Mouse (Mus musculus) mouse trophoblast stem cell (cell line): ENCODE results near the gene Fam187b.

ENCODE experiments used
- in situ Hi-C, 2 experiments: fragments of 300-500 bp; cut with MseI, MboI; formaldehyde crosslinking; loops; 2 replicates in 1 of 2; 3 replicates in 1 of 2; pipeline ENCODE4 v1.15.1; 2025

Gene Fam187b

DNA sequence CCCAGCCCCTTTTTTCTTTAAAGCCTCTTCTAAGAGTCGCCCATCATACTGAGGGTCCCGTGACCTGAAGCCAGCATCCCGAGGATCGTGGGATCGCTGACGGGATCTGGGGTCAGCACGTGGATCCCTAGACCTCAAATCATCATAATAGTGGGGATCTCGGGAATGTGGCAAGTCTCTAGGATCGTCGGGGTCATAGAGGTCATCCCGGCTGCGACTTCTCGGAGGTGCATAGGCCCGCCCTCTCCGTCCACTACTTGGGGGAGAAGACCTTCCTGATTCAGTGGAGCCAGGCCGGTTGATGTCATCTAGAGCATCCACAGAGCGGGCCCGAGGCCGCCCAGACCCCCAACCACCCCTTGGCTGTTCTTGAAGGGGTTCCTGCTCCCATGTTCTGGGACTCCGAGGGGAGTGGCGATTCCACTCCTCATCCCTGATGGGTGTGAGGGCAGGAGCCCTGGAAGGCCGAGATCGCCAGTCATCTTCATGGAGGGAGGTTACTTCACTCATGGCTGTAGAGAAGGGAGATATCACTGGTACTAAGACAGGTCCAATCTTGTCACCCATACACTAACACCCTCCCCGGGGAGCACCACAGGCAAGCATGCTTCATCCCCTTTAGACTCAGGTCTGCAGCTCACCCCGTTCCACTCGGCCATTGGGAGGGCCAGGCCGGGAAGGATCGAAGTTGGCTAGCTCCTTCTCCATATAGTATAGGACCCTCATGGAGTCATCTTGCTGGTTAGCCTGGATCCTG, 15.3 kb upstream of the Fam187b start:
- in situ Hi-C loops = no loop called here

DNA sequence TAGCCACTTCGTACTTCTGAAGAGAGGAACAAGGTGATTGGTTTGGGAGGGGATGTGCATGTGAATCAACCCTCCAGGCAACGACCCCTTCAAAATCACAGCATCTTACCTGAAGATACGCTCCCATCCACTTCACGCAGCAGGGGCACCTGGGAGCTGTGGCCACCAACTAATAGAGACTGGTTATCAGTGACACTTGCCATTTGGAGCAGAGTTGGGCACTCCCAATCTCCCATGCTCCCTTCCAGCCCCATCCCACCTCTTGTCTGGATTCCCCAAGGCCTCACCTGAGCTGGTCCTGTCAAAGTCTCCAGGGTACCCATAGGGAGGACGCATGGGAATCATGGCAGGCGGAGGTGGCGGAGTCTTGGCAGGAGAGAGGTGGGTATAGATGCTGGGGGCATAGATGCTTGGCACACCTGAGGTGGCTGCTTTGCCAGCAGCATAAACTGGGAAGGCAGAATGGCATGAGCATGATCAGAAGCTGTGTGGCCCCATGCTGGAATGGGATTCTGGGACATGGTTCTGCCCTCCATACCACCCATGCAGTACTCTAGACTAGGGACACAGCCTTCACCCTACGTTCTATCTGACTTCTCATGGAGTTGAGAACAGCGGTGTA, 14.6 kb upstream of the Fam187b start:
- in situ Hi-C loops = no loop called here

DNA sequence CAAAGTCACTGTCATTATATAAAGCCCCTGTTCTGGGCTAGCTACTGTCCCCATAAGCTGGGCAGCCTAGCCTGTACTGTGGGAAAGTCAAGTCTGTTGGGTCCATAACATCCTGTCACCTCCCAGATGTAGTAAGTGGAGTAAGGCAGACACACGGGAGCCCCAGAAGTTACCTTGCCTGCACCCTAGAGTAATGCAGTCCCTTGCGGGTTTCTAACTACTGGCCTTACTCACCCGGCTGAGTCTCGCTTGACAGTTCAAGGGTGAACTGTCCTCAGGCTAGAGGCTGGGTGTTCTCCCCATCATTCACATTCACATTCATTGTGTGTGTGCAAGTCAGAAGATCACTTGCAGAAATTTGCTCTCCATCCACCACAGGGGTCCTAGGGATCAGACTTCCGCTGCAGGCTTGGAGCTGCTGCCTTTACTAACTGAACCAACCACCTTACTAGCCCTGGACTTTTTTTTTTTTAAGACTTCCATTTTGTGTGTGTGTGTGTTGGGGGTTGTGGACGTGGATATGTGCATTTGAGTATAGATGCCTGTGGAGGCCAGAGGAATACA, 13.7 kb upstream of the Fam187b start:
- in situ Hi-C loops = no loop called here

GRCm38 (mm10) chr7:30962862-30963261, 10.7 kb upstream of the Fam187b start:
- in situ Hi-C loops = no loop called here

- in situ Hi-C loops = no loop called here
These were observed 9.2 kb upstream of the Fam187b start for GRCm38 (mm10) chr7:30964366-30964765.

DNA sequence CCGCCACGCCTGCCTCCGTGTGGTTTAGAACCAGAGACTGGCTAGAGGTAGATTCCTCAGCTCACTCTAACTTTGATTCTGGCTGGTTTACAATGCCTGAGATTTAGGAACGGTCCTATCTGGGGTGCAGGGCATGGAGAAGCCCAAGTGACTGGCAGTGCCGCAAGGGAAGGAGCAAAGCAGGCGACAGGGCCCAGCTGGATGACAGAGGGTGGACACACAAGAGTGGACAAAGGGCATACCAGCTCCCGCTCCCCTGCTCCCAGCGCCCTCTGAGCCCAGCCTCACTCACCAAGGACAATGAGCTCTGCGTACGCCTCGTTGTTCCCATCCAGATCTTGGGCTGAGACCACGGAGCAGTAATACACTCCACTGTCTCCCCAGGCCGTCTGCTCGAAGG, 7.9 kb upstream of the Fam187b start:
- in situ Hi-C loops = no loop called here

GRCm38 (mm10) chr7:30966657-30967056, 6.9 kb upstream of the Fam187b start:
- in situ Hi-C loops = no loop called here

GRCm38 (mm10) chr7:30968611-30969010, 5.0 kb upstream of the Fam187b start:
- in situ Hi-C loops = no loop called here

DNA sequence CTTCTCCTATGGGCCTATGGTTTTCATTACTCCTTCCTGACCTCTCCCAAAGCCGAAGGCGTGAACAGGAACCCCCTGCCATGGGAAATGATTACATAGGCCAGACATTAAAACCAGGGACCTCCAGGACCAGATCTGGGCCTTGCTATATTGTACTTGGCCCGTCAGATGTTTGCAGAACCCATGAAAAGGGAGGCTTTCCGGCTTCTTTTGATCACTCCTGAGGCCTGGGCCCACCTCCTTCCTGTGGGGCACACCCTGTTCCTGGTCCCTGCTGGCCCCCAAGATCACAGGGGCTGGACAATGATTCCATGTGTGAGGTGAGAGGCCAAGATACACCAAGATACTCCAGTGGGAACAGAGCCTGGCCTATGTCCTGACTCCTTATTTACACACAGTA, 4.4 kb upstream of the Fam187b start:
- in situ Hi-C loops = no loop called here

GRCm38 (mm10) chr7:30971901-30972300, 1.7 kb upstream of the Fam187b start:
- in situ Hi-C loops = no loop called here

DNA sequence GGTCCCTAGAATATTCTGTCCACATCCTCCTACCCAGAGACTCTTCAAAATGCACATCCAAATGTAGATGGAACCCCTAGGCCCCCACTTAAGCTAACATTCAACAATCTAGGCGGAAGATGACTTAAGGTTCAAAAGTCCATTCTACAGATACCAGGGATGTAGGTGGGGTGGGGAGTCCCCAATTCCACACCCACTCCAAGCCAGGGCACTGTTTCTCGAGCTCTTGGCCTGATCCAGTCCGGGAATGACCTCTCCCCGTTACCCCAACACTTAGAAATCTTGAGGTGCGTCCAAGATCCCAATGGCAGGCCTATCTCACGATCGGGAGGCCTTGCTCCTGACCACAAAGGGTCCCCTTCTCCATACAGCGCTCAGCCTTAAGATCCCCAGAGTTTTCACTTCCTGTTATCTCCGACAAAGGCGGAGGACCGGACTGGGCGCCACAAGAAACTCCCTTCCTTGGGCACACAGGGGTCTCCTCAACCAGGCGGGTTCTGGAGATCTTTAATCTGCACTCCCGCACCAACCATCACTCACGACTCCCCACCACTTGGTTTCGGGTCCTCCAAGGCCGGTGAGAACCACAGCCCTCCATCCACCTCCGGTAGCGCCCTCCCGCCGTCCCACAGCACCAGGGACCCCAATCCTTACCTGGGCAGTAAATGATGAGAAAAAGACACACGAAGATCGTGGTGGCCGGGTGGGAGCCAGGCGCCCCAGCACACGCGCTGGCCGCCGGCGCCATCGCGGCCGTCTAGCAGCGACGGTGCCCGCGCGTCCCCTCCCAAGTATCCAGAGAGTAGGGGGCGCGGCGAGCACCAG, 952 bp upstream of the Fam187b start:
- in situ Hi-C loops = no loop called here

GRCm38 (mm10) chr7:30973251-30973500, 414 bp upstream of the Fam187b start, which contains the start of gene Lsr:
Gene Lsr (minus strand): TSS chr7:30973464.
- in situ Hi-C loops = no loop called here

DNA sequence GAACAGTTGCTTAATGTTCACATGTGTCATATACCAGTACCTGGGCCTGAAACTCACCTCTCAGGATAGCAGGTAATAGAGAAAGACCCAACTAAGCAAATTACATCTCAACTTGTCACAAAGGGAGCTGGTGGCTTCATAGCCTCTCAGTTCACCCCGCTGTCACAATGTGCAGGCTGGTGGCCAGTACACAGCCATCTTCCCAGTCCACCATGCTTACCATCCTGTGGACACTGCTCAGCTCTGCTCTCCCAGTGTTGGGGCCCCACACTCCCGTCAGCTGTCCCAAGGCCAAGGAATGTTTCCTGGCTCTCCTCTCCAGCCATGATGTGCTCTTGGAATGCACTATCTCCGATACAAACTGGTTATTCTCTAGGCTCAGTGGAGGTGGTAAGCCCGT, 8.1 kb downstream of the Fam187b start:
- in situ Hi-C loops = no loop called here

- in situ Hi-C loops = no loop called here
These were observed 11.8 kb downstream of the Fam187b start for GRCm38 (mm10) chr7:30985357-30985756.

DNA sequence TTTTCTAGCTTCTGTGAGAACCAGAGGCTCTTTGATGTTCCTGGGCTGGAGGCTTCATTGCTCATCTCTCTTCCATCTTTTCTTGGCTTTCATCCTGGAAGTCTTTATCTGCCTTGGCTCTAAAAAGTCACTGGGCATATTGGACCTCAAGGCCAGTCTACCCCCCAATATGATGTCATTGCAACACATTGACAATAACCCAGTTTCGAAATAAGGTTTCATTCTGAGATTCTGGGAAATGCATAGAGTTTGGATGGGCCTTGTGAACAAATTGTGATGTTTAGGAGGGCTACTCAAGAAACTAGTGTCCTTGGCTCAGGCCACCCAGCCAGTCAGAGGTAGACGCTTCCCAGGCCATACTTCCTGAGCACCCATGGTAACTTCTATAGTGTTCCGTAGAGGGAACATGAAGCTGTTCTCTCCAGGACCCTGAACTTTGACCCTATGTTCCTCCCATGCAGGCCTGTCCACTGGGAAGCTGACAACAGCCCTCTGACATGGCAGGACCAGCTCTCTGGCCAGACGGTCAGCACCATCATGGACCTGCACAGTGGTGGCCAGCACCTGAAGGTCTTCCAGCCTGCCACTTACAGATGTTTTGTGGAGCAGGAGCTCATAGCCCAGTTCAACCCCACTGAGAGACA, 15.1 kb downstream of the Fam187b start:
- in situ Hi-C loops = no loop called here

DNA sequence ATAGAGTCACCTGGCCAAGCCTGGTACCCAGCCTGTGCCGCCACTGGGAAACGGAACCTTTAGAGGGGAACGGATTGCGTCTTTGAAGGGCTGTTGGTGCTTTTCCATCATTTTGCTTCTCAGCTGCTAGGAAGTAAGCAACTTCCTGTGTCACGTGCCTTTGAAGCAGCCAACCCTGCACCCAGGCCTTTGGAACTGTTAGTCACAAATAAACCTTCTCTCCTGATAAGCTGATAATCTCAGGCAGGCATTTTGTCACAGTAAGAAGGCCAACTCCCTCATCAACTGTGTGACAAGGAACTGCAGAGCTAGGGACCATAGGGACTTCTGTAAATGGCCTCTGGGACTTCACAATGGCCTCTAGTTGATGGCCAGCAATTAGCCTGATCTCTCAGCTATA, 18.6 kb downstream of the Fam187b start:
- in situ Hi-C loops = no loop called here

DNA sequence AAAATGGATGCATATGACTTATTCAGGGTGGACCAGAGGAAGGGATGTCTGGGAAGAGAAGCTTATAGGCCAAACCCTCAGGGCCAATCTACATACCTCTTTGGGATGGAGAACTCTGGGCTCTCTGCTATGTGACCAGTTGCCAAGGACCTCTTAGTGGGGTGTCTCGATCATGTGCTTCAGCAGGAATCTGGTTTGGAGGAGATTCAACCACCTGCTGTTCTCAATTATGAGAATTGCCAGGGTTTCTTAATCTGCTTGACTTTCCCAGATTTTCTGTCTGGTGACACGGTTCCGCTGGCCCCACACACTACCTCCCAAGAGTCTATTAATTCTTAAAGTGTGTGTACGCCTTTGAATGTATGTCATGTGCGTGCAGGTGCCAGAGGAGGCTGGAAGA, 20.4 kb downstream of the Fam187b start:
- in situ Hi-C loops = no loop called here

- in situ Hi-C loops = no loop called here
These were observed 22.9 kb downstream of the Fam187b start for GRCm38 (mm10) chr7:30996491-30996890.

DNA sequence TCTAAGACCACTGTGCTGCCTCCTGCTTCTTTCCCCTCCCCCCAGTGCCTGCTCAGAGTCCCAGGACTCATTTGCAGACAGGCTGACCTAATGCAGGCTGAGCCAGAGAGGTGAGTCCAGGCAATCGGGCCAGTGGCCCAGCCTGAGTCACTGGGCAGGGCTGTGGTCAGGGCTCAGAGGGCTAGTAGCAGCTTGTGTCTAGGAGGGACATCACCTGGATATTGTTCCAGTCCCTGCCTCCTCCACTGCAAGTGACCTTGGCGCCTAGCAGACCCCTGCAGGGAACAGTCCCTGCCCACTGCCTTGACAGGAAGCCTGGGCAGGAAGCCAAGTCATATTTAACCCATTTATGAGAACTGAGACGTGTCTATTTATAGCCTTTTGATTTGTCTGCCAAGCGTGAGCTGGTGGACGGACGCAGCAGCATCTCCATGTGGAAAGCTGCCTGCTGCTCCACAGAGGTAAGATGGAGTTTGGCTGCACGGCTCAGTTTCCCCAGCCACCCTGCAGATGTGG, 27.0 kb downstream of the Fam187b start:
- in situ Hi-C loops = no loop called here

DNA sequence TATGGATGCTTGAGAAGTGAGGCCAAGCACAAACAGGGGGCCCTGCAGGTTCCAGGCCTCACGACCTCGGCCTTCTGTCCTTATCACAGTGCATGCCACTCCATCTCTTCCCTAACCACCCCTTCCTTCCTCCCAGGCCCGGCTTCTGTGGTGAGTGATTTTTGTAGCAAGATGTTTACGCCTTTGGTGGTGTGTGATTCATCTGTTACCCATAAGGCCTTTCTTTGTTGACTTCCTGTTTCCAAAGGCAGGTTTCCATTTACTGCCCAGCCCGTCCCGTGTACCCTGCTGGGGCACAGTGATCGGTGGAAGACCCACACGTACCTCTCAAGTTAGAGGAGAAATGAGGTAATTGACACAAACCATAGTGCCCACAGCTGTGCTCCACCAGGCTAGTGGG, 29.1 kb downstream of the Fam187b start:
- in situ Hi-C loops = no loop called here

- in situ Hi-C loops = no loop called here
These were observed 34.2 kb downstream of the Fam187b start for GRCm38 (mm10) chr7:31007775-31008174.

DNA sequence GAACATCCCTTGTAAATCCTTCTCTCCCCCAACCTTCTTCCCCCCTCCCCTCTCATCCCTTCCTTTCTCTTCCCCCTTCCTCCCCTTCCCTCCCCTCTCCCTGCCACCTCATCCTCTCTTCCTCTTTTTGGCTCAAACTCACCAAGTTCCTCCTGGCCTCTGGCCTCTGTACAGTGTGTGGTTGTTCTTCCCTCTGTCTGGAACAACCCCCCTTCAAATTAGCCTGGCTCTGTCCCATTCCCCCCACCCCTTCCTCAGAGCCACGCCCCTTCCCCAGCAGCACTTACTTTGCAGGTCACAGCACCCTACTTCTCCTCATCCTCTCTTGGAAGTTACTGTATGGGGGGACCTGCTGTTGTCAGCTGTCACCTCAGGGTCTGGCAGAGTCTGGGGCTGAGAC, 34.6 kb downstream of the Fam187b start:
- in situ Hi-C loops = no loop called here
